Mouse (Mus musculus) G1E-ER4 (cell line): ENCODE data around the gene Eml4. TPM values are rescaled to one million over a fixed set of nuclear protein-coding genes. Genes with fewer than 3 reads are reported as not detected.

Experiments
- GATA1 ChIP-seq: IDR thresholded peaks from one replicate; pipeline ENCODE4 v1.8.0; 2012; ENCODE audit warnings: low read length, inconsistent platforms
- polyA plus RNA-seq: library from polyadenylated mRNA; stranded (reverse); fragments of >175 nt; gene quantifications from 2 replicates; pipeline ENCODE4 v1.2.3, GENCODE M21; 2012

The Eml4 gene
- polyA plus RNA-seq, 1 experiment = 4.3 TPM

DNA sequence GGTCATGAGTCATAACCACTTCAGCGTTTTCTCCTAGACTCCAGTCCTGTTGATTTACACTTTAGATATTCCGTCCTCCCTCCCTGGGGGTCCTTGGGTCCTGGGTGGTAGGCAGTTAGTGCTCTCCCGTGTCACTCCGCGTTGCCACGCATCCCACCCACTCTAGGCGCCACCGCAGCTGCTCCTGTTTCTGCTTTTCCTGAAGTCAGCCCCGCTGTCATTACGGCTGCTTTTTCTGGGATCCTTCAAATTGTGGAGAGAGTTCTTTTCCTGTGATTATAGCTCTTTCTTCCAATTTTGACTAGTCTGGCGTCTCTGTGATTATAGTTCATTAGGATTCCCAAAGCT is 26.5 kb upstream of the Eml4 start:
- no peak for TF ChIP-seq GATA1

DNA sequence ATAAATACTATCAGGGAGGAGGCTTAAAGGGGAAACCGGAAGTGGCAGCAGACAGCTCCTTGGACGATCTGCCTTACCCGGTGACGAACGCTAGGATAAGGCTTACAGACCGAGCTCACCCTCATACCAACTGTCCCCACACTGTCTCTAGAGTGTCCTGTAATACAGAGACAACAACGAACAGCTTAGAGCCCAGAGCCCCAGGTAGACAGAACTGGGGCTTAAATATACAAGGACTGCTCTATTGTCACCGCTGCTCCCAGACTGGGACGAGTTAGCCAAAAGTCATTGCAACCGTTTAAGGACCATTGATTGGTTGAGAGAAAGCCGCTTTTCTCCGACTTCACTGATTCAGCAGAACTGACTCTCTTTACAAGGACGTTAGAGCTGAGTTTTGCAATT is 15.5 kb upstream of the Eml4 start:
- no peak for TF ChIP-seq GATA1

DNA sequence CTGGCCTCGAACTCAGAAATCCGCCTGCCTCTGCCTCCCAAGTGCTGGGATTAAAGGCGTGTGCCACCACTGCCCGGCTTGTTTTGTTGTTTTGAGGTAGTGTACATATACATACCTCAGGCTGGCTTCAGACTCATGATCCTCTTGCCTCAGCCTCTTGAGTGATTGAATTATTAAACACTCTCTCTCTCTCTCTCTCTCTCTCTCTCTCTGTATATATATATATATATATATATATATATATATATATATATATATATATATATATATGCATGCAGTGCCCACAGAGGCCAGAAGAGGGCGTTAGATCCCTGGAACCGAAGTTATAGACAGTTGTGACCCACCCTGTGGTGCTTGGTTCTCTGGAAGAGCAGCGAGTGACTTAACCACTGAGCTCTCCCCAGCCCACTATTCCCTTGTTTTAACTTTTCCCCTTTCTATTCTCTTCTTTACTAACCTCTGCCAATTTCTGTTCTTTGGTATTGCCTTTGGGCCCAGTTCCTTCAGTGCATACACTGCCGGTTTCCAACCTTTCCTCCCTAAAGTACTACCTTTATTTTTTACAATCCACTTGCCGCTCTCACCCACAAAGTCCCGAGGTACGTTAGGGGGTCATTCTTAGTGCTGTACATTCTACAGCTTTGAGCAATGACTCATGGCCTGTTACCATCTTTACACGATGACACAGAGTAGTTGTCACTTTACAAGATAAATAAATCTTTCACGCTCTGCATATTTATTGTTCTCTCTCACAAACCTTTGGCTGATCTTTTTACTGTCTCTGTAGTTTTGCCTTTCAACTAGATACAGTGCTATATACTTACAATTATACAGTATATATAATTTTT is 13.5 kb upstream of the Eml4 start:
- no peak for TF ChIP-seq GATA1

DNA sequence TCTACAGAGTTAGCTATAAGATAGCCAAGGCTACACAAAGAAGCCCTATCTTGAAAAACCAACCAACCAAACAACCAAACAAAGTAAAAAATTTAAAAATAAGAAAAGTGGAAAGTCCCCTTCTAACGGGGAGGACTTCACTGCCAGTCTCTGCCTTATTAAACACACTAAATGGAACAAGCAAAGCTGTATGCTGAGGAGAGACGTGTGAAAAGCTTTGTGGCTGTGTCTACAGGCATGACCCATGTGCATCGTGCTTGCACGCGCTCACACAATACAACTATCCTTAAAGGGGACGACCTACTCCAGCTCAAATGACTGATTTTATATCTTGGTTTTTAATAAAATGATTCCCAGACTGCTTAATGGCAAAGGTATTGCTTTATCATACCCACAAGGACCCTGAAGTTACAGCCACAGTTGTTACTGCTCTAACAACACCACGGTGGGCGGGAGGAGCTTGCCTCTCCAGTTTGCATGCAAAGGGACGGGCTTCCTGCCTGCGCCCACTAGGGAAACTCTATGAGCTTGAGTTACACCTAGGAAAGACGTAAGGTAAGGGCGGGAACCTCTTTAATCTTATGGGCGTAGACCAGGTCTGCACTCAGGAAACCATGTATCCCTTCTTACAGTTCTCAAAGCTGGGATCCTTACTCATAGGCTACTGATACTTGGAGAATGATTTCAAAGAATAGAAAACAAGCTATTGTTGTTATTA is 11.2 kb upstream of the Eml4 start:
- no peak for TF ChIP-seq GATA1

DNA sequence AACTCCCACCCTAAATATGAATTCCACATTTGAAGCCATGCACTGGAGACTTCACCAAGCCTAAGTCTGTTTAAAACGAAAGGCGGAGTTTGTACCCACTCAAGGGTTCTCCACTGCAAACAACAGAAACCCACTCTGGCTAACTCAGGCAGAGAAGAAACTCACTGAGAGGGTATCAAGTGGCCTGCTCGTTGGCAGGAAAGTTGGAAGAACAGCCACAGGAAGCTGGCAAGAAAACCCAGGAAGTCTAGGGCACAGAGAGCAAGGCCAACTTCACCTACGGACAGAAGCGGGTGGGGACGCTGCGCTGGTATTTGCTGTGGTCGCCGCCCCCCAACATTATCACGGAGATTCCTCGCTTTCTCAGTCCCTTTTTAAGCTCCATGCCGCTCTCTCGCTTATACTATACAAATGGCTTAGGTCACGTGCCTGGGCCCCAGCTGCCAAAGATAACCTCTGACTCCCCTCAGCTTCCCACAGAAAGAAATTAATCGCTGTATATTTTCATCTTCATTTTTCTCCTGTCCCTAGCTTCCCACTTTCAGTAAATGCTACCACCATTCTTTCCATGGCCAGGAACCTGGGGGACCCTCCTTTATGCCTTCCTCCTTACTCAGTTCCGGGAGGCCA is 9.7 kb upstream of the Eml4 start:
- no peak for TF ChIP-seq GATA1

DNA sequence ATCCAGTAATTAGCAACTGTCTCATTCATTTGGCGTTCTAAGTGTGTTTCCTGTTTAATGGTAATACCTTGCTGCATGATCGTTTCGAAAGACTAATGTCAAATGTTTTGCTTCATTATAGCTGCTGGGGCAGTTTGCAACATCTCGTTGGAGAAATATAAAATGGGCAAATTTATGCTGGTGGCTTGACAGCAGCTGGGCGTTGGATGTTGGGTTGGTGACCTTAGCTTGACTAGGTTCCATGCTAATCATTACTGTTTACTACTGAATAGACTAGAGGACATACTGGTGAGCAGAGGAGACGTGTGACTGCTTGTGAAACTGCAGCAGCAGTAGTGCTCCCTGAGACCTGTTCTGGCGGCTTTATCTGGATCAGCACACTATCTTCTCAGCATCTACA is 6.5 kb upstream of the Eml4 start:
- TF ChIP-seq GATA1 = no peak

DNA sequence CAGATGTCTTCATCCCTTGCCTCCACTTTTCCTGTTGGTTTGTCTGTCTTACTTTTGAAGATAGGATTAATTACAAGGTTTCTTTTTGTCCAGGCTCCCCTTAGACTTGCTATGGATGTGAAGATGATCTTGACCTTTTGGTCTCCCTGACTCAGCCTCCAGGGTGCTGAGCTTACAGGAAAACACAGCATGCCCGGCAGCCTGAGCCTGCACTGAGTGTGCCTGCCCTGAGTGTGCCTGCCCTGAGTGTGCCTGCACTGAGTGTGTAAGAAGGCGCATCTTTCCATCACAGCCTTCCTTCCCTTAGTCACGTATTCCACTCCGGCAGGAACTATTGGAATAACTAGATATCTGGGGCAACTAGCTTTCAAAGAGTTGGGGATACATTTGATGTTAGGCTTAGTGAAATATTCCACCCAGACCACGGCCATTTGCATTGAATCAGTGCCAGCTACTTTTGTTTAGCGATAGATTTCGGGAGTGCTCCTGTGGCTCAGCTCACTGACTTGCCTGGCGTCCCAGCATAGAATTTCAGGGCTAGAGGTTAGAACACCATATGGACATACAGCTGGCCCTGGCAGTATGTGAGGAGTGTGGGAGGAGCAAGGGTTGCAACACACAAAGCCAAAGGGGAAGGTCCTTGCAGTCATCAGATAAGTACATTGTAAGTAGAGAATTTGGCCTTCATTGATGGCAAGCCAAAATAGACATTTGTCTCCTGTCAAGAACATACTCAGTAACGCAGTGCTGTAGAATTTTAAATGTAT is 2.5 kb upstream of the Eml4 start:
- TF ChIP-seq GATA1 = no peak

DNA sequence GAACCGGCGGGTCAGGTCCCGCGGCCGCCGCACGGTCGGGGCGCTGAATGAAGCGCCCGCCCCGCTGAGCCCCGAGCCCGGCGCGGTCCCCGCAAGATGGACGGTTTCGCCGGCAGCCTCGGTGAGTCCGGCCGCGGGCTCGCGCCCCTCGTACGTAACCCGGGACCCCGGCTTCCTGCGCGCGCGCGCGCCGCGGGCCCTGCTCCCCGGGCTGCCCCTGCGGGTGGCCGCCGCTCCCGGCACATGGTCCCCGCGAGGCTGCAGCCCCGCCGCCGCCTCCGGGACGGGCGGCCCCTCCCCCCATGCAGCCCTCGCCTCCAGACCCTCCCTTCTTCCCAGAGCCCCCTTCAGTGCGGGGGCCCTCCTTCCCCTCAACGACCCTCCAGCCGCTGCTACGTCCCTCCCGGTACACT is 394 bp downstream of the Eml4 start:
- TF ChIP-seq GATA1 = no peak

DNA sequence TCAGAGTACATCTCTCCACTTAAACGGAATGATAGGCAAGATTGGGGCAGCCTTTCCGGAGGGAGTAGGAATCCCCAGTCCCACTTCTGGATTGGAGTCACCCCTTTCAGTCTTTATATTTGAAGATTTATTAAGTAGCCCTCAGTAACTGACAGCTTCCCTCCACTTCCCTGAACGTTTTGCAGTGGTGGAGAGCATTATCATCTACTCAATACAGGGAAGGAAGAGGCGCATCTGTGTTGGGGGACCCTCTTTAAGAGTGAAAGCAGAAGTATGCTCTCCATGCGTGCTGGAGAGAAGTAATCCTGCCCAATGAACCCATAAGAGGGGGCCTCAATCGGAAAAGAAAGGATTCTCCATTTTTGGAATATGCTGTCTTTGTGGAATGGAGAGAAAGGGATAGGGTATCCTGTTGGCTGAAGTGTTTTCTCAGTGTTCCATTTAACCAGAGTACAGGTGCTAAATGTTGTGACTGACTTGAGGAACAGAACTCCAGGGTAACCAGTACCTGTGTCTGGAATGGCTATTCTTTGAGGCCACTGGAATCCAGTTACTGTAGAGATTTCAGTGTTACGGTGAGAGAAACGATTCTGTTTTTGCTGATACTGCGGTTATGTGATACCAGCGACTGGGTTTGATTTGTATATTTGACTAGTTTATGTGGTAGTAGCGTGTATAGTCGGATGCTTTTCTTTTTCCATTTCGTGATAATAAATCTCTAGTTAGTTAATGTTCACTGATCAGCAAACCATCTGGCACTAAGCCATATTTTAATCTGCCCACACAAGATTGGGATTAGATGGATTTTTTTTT is 1.1 kb downstream of the Eml4 start:
- TF ChIP-seq GATA1 = no peak

DNA sequence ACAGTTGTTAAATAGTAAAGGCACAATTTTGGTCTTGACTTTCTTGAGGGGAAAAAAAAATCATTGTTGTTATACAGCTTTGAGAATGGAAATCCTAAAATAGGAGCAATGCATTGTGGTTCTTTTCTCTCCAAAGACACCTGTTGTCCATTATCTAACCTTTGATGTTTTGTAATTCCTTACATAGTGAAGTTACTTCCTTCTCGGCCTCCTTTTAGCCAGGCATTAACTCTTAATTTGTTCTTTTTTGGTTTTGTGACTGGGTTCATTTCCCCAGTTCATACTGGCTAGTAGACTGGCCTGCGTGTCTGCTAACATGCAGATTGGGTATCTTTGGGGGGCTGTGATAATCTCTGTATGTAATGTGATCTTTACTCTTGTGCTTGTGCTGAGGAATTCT is 1.7 kb downstream of the Eml4 start:
- no peak for TF ChIP-seq GATA1

DNA sequence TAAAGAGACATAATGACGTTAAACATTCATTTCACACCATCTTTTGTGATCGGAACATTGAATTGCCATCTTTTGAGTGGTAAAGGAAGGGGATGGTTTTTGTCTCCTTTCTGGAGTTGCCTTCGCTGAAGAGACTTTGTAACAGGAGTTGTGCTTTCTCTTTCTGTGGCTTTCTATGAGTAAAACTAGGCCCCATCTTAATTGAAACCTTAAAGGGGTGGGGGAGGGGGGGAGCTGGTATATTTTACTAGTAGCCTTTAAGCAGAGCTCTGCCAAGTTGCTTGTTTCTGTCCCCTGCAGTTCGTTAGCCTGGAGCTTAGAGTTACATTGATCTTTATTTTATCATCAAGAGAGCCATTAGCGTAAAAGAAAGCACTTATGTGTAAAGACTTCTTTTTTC is 2.3 kb downstream of the Eml4 start:
- TF ChIP-seq GATA1 = no peak

DNA sequence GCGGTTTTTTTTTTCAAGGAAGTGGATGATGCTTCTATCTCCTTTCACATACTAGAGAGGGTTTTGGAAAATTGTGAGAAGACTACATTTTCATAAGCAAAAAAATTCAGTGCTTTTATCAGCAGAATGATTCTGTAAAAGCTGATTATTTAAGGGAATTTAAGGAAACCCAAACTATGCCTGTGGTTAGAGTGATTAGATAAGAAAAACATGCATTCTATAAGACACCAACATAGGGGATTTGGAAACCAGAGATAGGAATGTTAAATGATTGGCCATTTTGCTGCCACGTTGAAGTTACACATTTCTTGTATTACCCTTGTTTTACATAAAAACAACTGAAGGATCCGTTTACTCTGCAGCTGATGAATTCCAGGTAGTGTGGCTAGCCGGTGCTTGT is 2.7 kb downstream of the Eml4 start:
- peak; percentile 64 for TF ChIP-seq GATA1

DNA sequence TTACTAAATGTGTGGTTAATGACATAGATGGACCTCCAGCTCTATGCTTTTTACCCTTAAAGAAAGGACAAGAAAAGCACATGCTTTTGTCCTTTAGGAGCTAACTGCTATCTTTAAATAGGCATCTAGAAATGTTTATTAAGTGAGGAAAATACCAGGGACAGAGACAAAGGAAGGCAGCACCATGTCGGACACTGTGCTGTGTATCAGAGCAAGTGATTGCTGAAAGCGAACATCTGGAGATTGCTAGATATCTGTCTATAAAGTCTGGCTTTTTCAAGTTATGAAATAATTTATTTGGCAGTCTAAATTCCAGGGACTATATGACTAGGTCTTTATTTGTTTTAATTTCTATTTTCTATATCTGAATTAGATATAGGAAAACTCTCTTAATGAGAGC is 4.8 kb downstream of the Eml4 start:
- no peak for TF ChIP-seq GATA1

DNA sequence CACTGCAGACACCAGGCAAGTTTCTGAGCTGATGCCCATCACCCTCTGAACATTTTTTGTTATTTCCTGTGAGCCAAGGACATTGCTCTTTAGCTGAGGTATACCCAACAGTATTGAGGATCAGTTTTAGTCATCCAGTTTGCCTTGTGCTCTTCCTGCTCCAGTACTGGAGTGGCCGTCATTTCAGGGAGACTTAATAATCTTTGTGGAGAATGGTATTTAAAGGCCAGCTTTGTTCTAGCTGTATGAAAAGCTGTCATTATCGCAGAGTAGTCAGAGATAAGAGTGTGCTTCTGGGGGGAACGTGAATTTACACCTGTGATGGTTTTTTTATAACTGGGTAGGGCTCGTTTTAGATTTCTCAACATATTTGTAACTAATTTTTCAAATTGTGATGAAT is 9.2 kb downstream of the Eml4 start:
- no peak for TF ChIP-seq GATA1

DNA sequence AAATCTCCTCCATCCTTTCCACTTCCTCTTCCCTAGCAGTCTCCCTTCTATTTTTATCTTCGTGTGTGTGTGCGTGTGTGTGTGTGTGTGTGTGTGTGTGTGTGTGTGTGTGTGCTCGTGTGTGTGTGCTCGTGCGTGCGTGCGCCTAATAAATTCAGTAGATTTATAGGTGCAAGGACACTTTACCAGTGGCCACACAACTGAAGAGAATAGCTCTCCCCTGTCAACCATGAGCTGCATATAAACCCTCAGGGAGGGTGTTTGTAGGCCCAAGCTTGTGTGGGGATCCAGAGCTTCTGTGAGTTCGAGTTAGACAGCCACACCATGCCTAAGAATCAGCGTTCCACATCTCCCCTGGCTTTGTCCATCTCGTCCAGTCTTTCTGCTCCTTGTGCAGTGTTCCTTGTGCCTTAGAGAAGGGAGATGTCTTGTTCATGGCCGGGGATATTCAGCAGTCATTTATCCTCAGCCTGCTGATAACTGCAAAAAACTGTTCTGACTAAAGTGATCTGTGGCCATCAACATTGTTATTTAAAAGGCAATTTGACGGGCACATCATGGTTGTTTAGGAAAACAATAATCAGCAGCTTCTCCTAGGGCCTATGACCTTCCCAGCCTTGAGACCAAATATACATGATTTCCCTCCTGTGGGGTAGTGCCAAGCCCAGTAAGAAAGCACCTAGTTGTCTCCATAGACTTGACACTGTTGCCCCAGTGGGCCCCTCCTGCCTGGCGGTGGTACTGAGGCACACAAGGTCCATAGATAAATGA is 10.2 kb downstream of the Eml4 start:
- no peak for TF ChIP-seq GATA1
